Mouse (Mus musculus) stomach, postnatal 0 days (tissue): ENCODE data around the gene Mrgprd.

Experiments
- CTCF ChIP-seq: IDR thresholded peaks from 2 replicates; pipeline ENCODE4 v1.5.1; 2016; ENCODE audit warnings: antibody characterized with exemption, low read depth, mild to moderate bottlenecking, moderate library complexity
- EP300 ChIP-seq: optimal IDR thresholded peaks from 2 replicates; pipeline ENCODE3; 2016; ENCODE audit warnings: antibody characterized with exemption

DNA sequence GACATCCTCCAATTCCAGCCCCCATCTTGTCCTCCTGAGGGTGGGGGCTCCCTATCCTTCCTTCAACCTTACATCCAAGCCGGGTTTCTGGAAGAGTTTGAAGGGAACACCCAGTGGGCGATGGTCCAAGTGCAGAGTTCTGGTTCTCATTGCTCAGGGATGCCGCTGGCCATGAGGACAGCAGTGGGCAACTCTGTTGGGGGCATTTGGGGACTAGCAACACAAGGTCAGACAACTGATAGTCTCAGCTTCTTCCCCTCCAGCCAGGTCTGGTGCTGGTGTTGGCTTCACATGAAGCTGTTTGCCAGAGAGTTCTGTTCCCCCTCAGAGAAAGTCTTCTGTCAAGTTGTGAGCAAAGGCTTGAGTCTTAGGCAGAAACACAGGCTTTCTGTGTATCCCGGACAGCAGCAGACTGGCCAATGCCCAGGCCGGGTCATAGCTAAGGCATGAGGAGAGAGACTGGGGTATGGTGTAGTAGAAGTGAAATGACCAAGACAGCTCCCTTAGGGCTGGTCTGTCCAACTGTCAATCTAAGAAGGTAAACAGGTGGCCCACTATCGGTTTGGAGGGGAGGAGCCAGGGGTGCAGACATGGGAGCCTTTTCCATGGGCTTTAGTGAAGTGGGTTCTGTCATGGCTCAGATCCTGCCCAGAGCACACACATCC lies 13.2 kb upstream of the Mrgprd start:
- TF ChIP-seq CTCF (no peak), EP300 (no peak)
